Mouse (Mus musculus): ENCODE measurements around the gene Actg1. TPM values are rescaled to one million over a fixed set of nuclear protein-coding genes. Genes with fewer than 3 reads are reported as not detected.
"Not testable (repeated sequence)": the region's sequence is repeated elsewhere in the genome, so short reads cannot be mapped to it uniquely, and the experiment has no call there.

The Actg1 gene
- total RNA-seq, 1 experiment from 2014 or later, result 890 TPM

DNA sequence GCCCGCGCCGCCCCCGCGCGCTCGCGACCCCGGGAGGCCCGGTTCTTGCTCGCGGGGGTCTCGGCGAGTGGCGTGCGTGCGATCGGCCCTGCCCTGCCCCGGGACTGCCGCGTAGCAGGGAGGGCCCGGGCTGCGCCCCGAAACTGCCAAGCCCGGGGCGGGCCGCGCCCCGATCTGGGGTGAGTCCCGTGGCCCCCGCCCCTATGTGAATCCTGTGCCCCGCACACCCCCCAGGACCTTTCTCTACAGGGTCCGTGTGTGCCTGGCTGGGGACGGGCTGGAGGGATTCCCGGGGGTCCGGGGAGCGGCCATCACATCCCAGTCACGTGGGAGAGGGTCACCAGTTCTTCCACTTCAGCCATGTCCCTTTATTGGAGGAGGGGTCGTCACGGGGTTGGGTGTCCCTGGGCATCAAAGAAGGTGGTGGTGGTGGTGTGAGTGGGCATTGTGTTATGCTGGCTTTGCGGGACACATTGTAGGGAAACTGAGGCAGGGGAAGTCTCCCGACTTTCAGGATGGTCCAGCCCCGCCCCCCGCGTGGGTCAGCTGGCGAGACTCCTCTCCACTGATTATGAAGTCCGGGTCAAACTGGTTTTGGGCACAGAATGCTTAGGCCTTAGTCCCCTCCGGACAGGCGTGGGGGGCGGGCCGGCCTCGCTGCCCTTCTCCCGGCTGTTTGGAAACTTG is 485 bp upstream of the Actg1 start:
- no peak for ATAC-seq (replicated peaks; ENCODE audit: low read depth, poor library complexity, severe bottlenecking)

DNA sequence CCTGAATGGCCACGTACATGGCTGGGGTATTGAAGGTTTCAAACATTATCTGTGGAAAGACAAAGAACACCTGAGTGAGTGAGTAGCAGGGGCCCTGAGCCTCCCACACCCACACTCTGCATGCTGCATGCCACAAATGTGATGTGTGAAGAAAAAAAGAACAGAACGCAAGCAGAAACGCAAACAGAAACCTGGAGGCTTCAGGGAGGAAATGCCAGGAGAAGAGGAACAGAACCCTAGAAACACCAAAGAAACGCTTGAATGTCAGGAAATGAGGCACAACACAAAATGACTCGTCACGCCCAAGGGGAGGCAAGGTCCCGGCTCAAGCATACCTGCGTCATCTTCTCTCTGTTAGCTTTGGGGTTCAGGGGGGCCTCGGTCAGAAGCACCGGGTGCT is 1.0 kb downstream of the Actg1 start:
- ATAC-seq (replicated peaks; ENCODE audit: low read depth, poor library complexity, severe bottlenecking), result no peak

DNA sequence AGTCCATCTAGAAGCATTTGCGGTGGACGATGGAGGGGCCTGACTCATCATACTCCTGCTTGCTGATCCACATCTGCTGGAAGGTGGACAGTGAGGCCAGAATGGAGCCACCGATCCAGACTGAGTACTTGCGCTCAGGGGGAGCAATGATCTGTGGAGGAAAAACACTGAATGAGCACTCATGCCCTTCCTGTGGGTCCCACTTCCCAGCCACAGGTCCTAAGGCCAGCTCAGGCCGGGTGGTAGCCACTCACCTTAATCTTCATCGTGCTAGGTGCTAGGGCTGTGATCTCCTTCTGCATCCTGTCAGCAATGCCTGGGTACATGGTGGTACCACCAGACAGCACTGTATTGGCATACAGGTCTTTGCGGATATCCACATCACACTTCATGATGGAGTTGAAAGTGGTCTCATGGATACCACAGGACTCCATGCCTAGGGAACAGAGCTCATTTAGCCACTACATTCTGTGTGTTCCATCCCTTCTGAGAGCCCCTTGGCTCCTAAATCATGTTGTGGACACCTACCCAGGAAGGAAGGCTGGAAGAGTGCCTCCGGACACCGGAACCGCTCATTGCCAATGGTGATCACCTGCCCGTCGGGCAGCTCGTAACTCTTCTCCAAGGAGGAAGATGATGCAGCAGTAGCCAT is 1.8 kb downstream of the Actg1 start:
- not testable (repeated sequence) for ATAC-seq (replicated peaks; ENCODE audit: low read depth, poor library complexity, severe bottlenecking)

DNA sequence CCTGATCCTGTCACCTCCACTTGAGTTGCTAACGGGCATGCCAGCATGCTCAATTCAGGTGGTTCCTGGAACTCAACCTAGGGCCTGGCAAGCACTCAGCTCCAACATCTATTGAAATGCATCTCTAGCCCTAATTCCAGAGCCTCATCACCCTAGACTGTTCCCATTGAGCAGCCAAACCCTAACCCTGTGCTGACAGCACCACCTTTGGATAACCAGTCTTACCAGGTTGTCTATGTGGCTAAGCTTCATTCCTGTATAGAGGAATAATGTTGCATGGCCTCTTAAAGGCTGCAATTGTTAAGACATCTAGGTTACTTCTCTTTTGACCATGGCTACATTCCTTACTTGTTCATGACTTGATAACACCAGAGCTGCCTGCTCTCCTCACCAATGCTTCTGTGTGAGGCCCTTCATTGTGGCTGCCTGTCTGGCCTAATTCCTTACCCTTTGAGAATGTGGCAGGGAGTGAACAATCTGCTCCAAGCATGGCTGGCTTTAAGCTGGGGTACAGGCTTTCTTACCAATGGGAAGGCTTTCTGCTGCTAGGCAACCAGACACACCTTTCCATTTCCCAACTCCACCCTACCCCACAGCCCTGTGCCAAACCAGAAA is 3.2 kb downstream of the Actg1 start:
- no peak for ATAC-seq (replicated peaks; ENCODE audit: low read depth, poor library complexity, severe bottlenecking)

DNA sequence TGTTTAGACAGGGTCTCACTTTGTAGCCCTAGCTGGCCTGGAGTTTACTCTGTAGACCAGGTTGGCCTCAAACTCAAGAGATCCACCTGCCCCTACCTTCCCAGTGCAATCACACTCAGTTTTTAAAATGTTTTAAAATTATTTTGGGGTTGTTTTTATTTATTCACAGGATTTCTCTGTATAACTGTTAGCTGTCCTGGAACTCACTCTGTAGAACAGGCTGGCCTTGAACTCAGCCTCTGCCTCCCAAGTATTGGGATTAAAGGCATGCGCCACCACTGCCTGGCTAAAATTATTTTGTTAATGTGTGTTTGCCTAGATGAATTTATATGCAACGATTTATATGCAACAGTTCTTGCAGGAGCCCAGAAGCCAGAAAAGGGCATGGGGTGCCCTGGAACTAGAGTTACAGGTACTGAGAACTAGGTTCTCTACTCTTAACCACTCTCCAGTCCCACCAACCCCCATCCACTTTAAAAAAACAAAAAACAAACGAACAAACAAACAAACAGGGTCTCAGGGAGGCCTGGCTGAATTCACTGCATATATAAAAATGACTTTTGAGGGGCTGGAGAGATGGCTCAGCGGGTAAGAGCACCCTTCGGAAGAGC is 3.9 kb downstream of the Actg1 start:
- ATAC-seq (replicated peaks; ENCODE audit: low read depth, poor library complexity, severe bottlenecking), result no peak

DNA sequence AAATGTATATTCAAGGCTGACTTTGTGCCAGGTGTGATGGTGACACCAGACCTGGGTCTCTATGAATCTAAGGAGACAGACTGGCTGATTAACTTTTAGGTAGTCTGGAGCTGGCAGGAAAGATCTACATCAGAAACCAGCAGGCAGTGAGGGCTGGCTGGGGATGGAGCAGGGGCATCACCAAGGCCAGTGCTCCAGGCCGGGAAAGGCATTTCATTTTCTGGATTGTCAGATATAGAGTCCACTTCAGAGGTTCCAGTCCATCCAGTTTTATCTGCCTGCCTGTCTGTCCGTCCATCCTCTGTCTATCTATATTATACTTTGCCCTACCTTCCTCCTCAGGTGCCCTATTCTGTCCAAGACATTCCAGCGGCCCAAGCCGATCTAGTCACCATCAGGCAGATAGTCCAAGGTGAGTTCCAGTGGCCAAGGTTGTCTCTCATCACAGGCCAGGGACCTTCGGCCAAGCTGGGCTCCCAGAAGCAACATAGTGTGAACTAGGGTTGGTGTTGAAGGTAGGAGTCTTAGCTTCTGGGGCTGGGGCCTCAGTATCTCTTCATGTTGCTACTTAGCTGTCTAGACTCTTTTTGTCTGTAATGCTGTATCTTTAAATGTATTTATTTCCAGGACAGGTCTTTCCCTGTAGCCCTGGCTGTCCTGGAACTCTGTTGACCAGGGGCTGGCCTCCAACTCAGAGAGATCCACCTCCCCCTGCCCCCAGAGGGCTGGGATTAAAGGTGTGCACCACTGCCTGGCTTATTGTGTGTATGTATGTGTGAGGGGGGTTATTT is 4.6 kb downstream of the Actg1 start:
- ATAC-seq (replicated peaks; ENCODE audit: low read depth, poor library complexity, severe bottlenecking), result no peak

DNA sequence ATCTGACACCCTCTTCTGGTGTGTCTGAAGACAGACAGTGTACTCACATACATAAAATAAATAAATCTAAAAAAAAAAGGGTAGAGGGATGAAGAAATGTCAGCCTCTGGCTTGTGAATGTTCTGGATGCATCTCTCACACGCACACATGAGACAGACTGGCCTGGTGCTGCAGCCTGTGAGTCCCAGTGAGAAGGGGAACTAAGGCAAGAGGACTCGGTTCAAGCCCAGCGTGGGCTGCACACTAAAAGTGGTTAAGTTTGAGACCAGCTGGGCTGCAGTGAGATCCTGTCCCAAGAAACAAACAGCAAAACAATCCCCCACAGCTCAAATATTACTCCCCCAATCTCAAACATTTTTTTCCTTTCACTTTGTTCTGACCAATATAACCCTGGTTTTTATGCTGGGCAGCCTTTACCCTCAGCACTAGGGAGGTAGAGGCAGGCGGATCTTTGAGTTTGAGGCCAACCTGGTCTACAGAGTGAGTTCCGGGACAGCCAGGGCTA is 5.6 kb downstream of the Actg1 start:
- ATAC-seq (replicated peaks; ENCODE audit: low read depth, poor library complexity, severe bottlenecking), result no peak

DNA sequence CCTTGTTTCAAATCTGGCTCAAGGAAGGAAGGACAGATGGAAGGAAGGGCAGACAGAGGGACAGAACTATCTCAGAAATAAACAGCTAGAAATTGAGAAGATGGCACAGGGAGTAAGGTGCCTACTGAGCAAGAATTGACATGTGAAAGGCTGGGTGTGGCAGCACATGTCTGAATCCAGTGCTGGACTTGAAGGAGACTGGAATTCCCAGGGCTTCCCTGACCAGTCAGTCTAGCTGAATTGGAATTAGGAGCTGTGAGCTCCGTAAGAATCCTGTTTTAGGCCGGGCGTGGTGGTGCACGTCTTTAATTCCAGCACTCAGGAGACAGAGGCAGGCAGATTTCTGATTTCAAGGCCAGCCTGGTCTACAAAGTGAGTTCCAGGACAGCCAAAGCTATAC is 6.7 kb downstream of the Actg1 start:
- ATAC-seq (replicated peaks; ENCODE audit: low read depth, poor library complexity, severe bottlenecking), result no peak

DNA sequence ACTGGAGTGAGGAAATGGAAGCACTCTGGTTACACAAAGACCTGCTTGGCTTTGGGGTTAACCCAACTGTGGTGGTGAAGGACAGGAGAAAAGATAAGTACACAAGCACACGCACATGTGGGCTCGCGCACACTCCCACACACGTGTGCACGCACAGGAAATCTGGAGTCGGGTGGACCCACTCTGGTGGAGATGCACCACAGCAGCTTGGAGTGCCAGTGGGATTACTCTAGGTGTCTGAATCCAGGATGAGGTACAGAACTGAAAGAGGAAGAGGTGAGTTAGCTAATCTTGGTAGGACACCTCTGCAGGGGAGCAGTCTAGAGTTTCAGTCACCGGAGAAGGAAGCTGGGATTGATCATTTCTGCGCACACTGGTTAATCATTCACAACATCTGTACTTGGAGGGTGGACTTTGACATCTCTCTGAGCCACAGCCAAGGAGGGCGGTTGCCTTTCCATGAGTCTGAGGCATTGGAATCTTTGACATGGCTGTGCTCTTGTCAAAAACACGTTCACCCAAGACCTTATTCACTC is 8.3 kb downstream of the Actg1 start:
- ATAC-seq (replicated peaks; ENCODE audit: low read depth, poor library complexity, severe bottlenecking), result peak; percentile 72

DNA sequence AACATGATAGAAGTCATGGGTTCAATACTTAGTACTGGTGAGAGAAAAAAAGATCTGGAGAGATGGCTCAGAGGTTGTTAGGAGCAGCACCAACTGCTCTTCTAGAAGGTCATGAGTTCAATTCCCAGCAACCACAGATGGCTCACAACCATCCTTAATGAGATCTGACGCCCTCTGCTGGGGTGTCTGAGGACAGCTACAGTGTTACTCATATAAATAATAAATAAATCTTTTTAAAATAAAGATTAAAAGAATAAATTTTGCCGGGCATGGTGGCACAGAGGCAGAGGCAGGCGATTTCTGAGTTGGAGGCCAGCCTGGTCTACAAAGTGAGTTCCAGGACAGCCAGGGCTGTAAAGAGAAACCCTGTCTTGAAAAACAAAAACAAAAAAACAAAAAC is 9.6 kb downstream of the Actg1 start:
- ATAC-seq (replicated peaks; ENCODE audit: low read depth, poor library complexity, severe bottlenecking), result no peak

DNA sequence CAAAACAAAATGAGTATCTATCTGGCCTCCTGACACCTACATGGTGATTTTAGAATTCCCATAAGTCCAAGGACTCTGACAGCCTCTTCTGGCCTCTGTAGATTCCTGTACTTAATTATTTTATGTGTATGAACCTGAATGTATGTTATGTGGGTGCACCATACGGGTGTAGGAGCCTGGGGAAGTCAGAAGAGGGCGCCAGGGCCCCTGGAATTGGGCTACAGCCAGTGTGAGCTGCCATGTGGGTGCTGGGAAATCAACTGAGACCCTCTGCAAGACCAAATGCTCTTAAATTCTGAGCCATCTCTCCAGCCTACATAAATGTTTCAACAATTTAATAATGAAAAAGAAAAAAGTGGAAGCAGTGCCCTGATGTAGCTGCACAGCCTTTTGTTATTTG is 10.9 kb downstream of the Actg1 start:
- ATAC-seq (replicated peaks; ENCODE audit: low read depth, poor library complexity, severe bottlenecking), result no peak

DNA sequence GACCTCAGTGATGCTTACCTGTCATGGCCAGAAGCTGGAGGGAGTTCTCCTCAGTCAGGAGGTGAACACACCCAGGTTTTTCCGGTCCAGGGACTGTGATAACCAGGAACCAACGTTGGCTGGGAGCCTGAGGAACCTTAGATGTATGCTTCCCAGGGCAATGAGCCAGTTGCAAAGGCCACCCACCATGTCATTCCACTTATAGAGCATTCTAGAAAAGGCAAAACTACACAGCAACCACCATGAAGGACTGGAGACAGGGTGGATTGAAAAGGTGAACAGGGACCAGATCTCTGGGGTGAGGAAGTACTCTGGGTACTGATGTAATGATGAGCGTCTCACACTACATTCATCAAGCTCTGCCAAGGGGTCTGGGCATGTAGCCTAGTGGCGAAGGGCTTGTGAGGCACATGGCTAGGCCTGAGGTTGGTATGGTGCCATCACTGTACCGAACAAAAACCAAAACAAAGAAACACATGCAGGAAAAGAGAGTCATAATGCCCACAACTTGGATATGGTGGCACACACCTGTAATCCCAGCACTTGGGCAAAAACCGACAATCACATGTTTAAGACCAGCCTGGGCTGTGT is 12.8 kb downstream of the Actg1 start:
- no peak for ATAC-seq (replicated peaks; ENCODE audit: low read depth, poor library complexity, severe bottlenecking)

DNA sequence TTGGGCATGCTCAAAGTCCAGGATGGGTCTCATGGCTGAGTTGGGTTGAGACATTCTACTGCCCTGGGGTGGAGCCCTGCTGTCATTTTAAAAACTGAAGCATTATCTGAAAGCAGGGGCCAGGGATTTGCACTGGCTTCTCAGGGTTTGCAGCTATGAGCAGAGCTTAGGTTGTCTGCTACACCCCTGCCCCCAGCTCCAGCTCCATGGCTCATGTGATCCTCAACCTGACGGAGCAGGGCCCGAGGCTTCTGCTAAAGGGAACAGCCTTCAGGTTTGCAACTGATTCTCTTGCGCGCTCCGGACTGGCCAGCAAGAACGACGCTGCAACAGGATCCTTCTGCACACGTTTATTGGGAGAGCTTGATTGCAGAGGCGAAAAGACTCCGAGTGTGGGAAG is 28.2 kb downstream of the Actg1 start:
- no peak for ATAC-seq (replicated peaks; ENCODE audit: low read depth, poor library complexity, severe bottlenecking)

DNA sequence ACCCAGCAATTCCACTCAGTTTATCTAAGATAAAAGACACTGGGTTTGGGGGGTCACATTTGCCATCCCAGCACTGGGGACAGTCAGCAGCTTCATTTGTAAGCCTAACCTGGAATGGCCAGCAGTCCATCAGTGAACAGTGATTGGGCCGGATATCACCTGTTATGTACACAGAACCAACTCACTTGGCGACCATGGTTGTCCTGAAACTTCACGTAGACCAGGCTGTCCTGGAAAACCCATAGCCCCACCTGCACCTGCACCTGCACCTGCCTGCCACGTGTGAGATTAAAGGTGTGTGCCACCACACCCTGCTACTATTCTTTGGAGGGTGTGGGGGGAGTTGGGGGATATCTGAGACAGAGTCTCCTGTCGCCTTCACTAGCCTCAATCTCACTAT is 29.0 kb downstream of the Actg1 start:
- ATAC-seq (replicated peaks; ENCODE audit: low read depth, poor library complexity, severe bottlenecking), result no peak

DNA sequence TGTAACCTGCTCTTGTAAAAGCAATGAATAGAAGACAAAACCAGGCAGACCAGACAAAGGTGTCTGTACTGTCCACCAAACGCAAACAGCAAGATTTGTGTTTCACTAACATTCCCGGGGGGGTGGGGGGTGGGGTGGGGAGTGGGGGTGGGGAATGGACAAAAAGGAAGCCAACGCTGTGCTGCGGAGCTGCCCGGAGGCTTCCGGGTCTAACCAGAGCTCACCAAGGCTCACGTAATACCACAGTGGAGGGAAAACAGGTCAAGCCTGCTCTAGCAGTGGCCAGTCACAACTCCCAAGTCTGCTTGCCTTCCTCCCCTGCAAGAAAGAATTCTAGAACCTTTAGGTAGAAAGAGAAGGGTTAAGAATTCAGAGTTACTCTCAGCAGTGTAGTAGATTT is 30.9 kb downstream of the Actg1 start:
- no peak for ATAC-seq (replicated peaks; ENCODE audit: low read depth, poor library complexity, severe bottlenecking)

DNA sequence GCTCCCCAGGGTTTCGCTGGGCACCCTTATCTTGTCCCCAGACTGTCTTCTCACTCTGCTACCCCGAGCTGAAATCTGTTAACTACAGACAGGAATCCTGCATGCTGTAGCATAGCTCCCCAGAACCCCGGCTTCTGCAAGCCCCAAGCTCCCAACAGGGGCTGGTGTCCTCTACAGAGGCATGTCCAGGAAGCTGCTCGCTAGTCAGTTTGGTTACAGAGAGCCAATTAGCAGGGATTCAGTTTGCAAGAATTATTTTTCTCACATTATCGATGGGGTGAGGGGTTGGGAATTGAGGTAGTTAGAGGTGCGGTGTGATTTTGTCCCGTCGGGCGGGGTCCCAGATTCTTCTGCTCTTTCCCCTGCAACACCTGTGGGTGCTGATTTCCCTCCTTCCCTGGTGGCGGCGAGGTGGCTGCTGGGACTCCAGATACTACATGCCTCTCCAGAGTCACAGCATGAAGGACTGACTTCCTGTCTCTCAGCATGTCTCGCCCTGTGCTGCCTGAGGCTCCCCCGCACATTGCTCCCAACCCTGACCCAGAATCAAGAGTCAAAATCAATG is 31.6 kb downstream of the Actg1 start:
- peak; percentile 20; the same call in 1 of the 2 replicates for ATAC-seq (replicated peaks; ENCODE audit: low read depth, poor library complexity, severe bottlenecking)

DNA sequence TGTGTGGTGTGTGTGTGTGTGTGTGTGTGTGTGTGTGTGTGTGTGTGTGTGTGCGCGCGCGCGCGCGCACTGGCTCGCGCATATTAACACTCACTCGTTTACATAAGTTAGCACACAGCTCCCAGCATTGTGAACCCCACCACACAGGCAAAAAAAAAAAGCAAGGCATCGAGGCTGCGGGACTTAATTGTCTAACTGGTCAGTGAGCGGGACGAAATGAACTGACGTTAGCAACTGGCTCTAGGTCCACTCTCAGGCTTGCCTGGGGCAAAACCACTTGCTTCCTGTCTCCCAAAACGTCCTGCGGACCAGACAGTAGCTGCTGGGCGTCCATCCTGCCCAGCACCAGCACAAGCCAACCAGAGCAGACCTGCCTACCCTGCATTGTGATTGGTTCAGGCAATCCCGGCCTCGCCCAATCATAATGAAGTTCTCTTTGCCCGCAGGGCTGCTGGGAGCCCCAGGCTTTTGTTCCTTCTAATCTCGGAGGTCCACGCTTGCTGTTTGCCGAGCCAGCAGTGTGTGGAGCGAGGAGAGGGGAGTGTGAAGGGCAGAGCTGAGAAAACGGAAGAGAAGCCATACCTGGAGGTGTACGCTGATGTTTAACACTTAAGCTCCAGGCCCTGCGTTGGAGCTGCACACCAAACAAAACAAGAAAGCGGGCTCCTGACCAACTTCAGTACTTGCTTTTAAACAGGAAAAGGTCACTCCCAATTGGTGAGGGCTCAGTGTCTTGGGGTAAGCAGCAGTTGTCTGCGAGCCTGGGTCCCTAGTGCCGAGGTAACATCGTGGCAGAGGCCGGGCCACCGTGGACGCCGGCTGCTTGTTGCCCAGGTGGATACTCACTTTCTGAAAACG is 32.3 kb downstream of the Actg1 start:
- peak; percentile 95 for ATAC-seq (replicated peaks; ENCODE audit: low read depth, poor library complexity, severe bottlenecking)

DNA sequence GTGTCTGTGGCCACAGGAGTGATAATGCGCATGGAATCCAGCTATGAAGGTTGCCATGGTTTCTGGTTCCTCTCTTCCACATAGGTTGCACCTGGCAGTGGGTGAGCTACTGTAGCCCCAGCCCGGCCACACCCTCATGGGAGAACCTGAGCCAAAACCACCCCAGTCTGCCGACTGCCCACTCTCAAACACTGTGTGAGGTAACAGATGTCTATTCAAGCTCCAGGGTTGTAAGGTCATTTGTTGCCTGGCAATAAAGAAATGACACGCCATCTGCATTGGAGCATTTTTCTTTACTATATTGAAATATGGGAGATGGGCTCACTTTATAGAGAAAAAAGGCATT is 33.0 kb downstream of the Actg1 start:
- ATAC-seq (replicated peaks; ENCODE audit: low read depth, poor library complexity, severe bottlenecking), result no peak

Data from common myeloid progenitor, adult 5-6 weeks (primary cell).